Mouse (Mus musculus): ENCODE measurements around the gene Muc3. TPM values are rescaled to one million over a fixed set of nuclear protein-coding genes. Genes with fewer than 3 reads are reported as not detected.

The Muc3 gene
- total and polyA plus RNA-seq, 3 experiments: not detected

GRCm38 (mm10) chr5:137102575-137103522 is 46.3 kb downstream of the Muc3 start (continued):
- TF ChIP-seq MYC (IDR thresholded peaks at IDR 0.05; ENCODE audit: low read depth, low read length) (peak; percentile 93), USF2 (IDR thresholded peaks at IDR 0.05; ENCODE audit: borderline replicate concordance in 1 of 2, insufficient read depth in 1 of 2, low read depth in 1 of 2, low read length in 2 of 2) (0 out of 4 replicates have a peak, but pooled peaks of 1 of the 2 experiments have one; percentile 39), UBTF (IDR thresholded peaks at IDR 0.05; ENCODE audit: borderline replicate concordance, insufficient read depth, low read depth, low read length) (no peak), NELFE (IDR thresholded peaks at IDR 0.05; ENCODE audit: low read depth, low read length) (peak; percentile 73), GABPA (IDR thresholded peaks at IDR 0.05; ENCODE audit: low read depth, low read length) (peak; percentile 91), ZMIZ1 (IDR thresholded peaks at IDR 0.05; ENCODE audit: low read depth, low read length) (0 out of 2 replicates have a peak, but pooled peaks have one; percentile 16), CHD2 (IDR thresholded peaks at IDR 0.05; ENCODE audit: low read length) (no peak), EP300 (IDR thresholded peaks at IDR 0.05; ENCODE audit: low read depth in 1 of 2, low read length in 2 of 2) (peak; percentile 72 to 74), CTCF (IDR thresholded peaks at IDR 0.05 in 2 of 3, conservative IDR thresholded peaks at IDR 0.05 in 1 of 3; ENCODE audit: control insufficient read depth in 1 of 3, insufficient read depth in 1 of 3, low read depth in 2 of 3, low read length in 3 of 3, poor library complexity in 1 of 3, severe bottlenecking in 1 of 3) (no peak), TAL1 (IDR thresholded peaks at IDR 0.05; ENCODE audit: low read length) (peak; percentile 68), SMC3 (IDR thresholded peaks at IDR 0.05; ENCODE audit: low read depth, low read length) (peak; percentile 6; the same call in 1 of the 2 replicates), CHD1 (IDR thresholded peaks at IDR 0.05; ENCODE audit: low read depth, low read length) (no peak), ZNF384 (IDR thresholded peaks at IDR 0.05; ENCODE audit: low read depth, low read length) (no peak)

- H3K4me3 ChIP-seq (ENCODE audit: control insufficient read depth in 1 of 2, insufficient read depth in 1 of 2, low read depth in 2 of 2, low read length in 2 of 2): peak overlapping the region; percentile 57 to 70
- H3K9ac ChIP-seq (ENCODE audit: control insufficient read depth, low read depth, low read length, poor library complexity, severe bottlenecking): peak overlapping the region; percentile 85
- H3K27me3 ChIP-seq (ENCODE audit: control insufficient read depth in 1 of 2, insufficient read depth in 2 of 2, low read length in 2 of 2): no peaks in the 10 kb centered on the region
- peaks cover 0 to 36% of the 10 kb centered on the region in 2 experiments; a peak in 2 of 4 replicates for H3K36me3 ChIP-seq (ENCODE audit: control insufficient read depth in 1 of 2, insufficient read depth in 2 of 2, low read length in 2 of 2)
- no peaks in the 10 kb centered on the region for H3K9me3 ChIP-seq (replicated peaks; ENCODE audit: insufficient read depth, low read length)
- TF ChIP-seq MAFK (IDR thresholded peaks at IDR 0.05; ENCODE audit: borderline replicate concordance, low read depth, low read length) (no peak), ZC3H11A (IDR thresholded peaks at IDR 0.05; ENCODE audit: low read depth, low read length) (no peak)
- DNase-seq (ENCODE audit: low read depth, low spot score): peak; percentile 67
- H3K79me2 ChIP-seq (ENCODE audit: control insufficient read depth, insufficient read depth, low read length, poor library complexity): peaks cover 11% of the 10 kb centered on the region
- peak overlapping the region; percentile 96 for H3K27ac ChIP-seq (ENCODE audit: control insufficient read depth, low read depth, low read length)
- peaks cover 17 to 51% of the 10 kb centered on the region in 2 experiments for H3K4me1 ChIP-seq (ENCODE audit: control insufficient read depth in 1 of 2, insufficient read depth in 2 of 2, low read length in 2 of 2)
These were observed 47.0 kb downstream of the Muc3 start for GRCm38 (mm10) chr5:137102078-137102477.

GRCm38 (mm10) chr5:137100660-137101059 is 48.5 kb downstream of the Muc3 start:
- Histone ChIP-seq H3K79me2 (ENCODE audit: control insufficient read depth, insufficient read depth, low read length, poor library complexity) (peaks cover 11% of the 10 kb centered on the region), H3K9me3 (replicated peaks; ENCODE audit: insufficient read depth, low read length) (no peaks in the 10 kb centered on the region), H3K27me3 (ENCODE audit: control insufficient read depth in 1 of 2, insufficient read depth in 2 of 2, low read length in 2 of 2) (no peaks in the 10 kb centered on the region), H3K4me1 (ENCODE audit: control insufficient read depth in 1 of 2, insufficient read depth in 2 of 2, low read length in 2 of 2) (peaks cover 22 to 51% of the 10 kb centered on the region in 2 experiments), H3K36me3 (ENCODE audit: control insufficient read depth in 1 of 2, insufficient read depth in 2 of 2, low read length in 2 of 2) (peaks cover 0 to 36% of the 10 kb centered on the region in 2 experiments; a peak in 2 of 4 replicates), H3K4me3 (ENCODE audit: control insufficient read depth in 1 of 2, insufficient read depth in 1 of 2, low read depth in 2 of 2, low read length in 2 of 2) (no peak overlapping the region), H3K9ac (ENCODE audit: control insufficient read depth, low read depth, low read length, poor library complexity, severe bottlenecking) (peak overlapping the region; percentile 19; the same call in 1 of the 2 replicates), H3K27ac (ENCODE audit: control insufficient read depth, low read depth, low read length) (peak overlapping the region; percentile 66)
- TF ChIP-seq SIN3A (IDR thresholded peaks at IDR 0.05; ENCODE audit: low read length) (0 out of 2 replicates have a peak, but pooled peaks have one; percentile 31), TAL1 (IDR thresholded peaks at IDR 0.05; ENCODE audit: low read length) (no peak), POLR2AphosphoS5 (IDR thresholded peaks at IDR 0.05; ENCODE audit: borderline replicate concordance, low read depth, low read length) (no peak), GATA1 (IDR thresholded peaks at IDR 0.05; ENCODE audit: low read depth, low read length) (no peak), POLR2A (IDR thresholded peaks at IDR 0.05; ENCODE audit: control insufficient read depth in 1 of 2, insufficient read depth in 1 of 2, low read depth in 1 of 2, low read length in 2 of 2, poor library complexity in 1 of 2) (peak in 1 of 2 experiments; percentile 41; a peak in 1 of 4 replicates), POLR2AphosphoS2 (IDR thresholded peaks at IDR 0.05; ENCODE audit: low read length) (no peak), MAFK (IDR thresholded peaks at IDR 0.05; ENCODE audit: borderline replicate concordance, low read depth, low read length) (no peak), EP300 (IDR thresholded peaks at IDR 0.05; ENCODE audit: low read depth in 1 of 2, low read length in 2 of 2) (peak in 1 of 2 experiments; percentile 45; a peak in 1 of 4 replicates), ETS1 (IDR thresholded peaks at IDR 0.05; ENCODE audit: low read depth, low read length) (peak; percentile 43), MYB (IDR thresholded peaks at IDR 0.05; ENCODE audit: low read depth, low read length) (no peak), KAT2A (conservative IDR thresholded peaks at IDR 0.05; ENCODE audit: low read depth, low read length) (no peak), GABPA (IDR thresholded peaks at IDR 0.05; ENCODE audit: low read depth, low read length) (no peak), ZNF384 (IDR thresholded peaks at IDR 0.05; ENCODE audit: low read depth, low read length) (no peak), JUND (IDR thresholded peaks at IDR 0.05; ENCODE audit: low read depth, low read length) (no peak), USF2 (IDR thresholded peaks at IDR 0.05; ENCODE audit: borderline replicate concordance in 1 of 2, insufficient read depth in 1 of 2, low read depth in 1 of 2, low read length in 2 of 2) (no peak), NELFE (IDR thresholded peaks at IDR 0.05; ENCODE audit: low read depth, low read length) (peak; percentile 46), MAZ (IDR thresholded peaks at IDR 0.05; ENCODE audit: low read depth, low read length) (no peak), MAX (IDR thresholded peaks at IDR 0.05; ENCODE audit: low read length) (no peak)
- peak; percentile 59 for DNase-seq (ENCODE audit: low read depth, low spot score)

All from MEL (cell line).